Mouse (Mus musculus): ENCODE results near the gene Gm1043. TPM values are rescaled to one million over a fixed set of nuclear protein-coding genes. Genes with fewer than 3 reads are reported as not detected.

Gene Gm1043
- polyA plus RNA-seq, 1 experiment: not detected

GRCm38 (mm10) chr5:37219615-37220014 is 134.4 kb downstream of the Gm1043 start:
- Histone ChIP-seq H3K9me3 (ENCODE audit: control insufficient read depth, low read length) (peaks cover 8% of the 10 kb centered on the region), H3K27me3 (ENCODE audit: control insufficient read depth) (no peaks in the 10 kb centered on the region), H3K4me3 (replicated peaks) (no peak overlapping the region), H3K36me3 (ENCODE audit: control insufficient read depth) (no peaks in the 10 kb centered on the region), H3K4me1 (ENCODE audit: control insufficient read depth) (no peaks in the 10 kb centered on the region)
- TF ChIP-seq GATA1 (IDR thresholded peaks at IDR 0.05; ENCODE audit: low read length): no peak
- no peak for TF ChIP-seq TAL1 (IDR thresholded peaks at IDR 0.05; ENCODE audit: low read length)

DNA sequence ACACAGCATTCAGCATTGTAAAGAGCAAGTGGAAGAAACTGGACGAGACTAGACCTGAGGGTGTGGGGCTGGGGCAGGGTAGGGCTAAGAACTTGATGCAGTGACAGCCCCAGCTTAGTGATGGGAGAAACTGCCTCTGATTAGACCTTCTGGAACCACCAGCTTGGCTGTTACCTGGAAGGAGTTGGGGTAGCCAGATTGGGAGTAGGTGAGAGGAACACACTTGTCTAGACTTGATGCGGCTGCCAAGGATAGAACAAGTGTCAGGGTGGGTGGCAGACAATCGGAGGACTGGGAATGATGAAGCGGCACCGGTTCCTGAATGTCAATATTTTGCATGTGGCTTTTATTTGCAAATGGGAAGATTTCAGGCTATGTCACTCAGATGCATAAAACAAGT is 135.4 kb downstream of the Gm1043 start:
- Histone ChIP-seq H3K27me3 (ENCODE audit: control insufficient read depth) (no peaks in the 10 kb centered on the region), H3K4me3 (replicated peaks) (no peak overlapping the region), H3K36me3 (ENCODE audit: control insufficient read depth) (no peaks in the 10 kb centered on the region), H3K4me1 (ENCODE audit: control insufficient read depth) (no peaks in the 10 kb centered on the region), H3K9me3 (ENCODE audit: control insufficient read depth, low read length) (no peaks in the 10 kb centered on the region)
- TF ChIP-seq GATA1 (IDR thresholded peaks at IDR 0.05; ENCODE audit: low read length): no peak
- TF ChIP-seq TAL1 (IDR thresholded peaks at IDR 0.05; ENCODE audit: low read length): no peak

GRCm38 (mm10) chr5:37221563-37221962 is 136.4 kb downstream of the Gm1043 start:
- TF ChIP-seq GATA1 (IDR thresholded peaks at IDR 0.05; ENCODE audit: low read length) (no peak), TAL1 (IDR thresholded peaks at IDR 0.05; ENCODE audit: low read length) (no peak)
- Histone ChIP-seq H3K9me3 (ENCODE audit: control insufficient read depth, low read length) (no peaks in the 10 kb centered on the region), H3K4me1 (ENCODE audit: control insufficient read depth) (no peaks in the 10 kb centered on the region), H3K36me3 (ENCODE audit: control insufficient read depth) (no peaks in the 10 kb centered on the region), H3K27me3 (ENCODE audit: control insufficient read depth) (no peaks in the 10 kb centered on the region), H3K4me3 (replicated peaks) (no peak overlapping the region)

DNA sequence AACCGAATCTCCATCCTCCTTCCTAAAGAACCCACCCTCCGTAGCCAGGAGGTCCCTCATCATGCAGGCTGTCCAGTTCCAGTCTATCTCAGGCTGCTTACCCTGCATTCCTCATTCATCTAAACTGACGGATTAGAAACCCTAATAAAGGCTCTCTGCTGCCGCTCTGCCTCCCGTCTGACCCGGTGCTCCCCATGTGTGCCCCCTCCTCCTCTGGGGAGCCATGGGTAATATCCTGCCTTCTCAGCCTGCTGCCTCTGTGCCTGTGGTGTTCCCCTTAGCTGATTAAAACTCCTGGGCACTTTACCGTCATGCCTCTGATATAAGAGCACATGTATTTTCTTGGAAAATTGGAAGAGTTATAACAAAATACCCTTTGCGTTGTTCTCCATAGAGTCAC is 137.1 kb downstream of the Gm1043 start:
- H3K36me3 ChIP-seq (ENCODE audit: control insufficient read depth): no peaks in the 10 kb centered on the region
- H3K4me1 ChIP-seq (ENCODE audit: control insufficient read depth): no peaks in the 10 kb centered on the region
- TF ChIP-seq TAL1 (IDR thresholded peaks at IDR 0.05; ENCODE audit: low read length): no peak
- TF ChIP-seq GATA1 (IDR thresholded peaks at IDR 0.05; ENCODE audit: low read length): no peak
- no peak overlapping the region for H3K4me3 ChIP-seq (replicated peaks)
- H3K9me3 ChIP-seq (ENCODE audit: control insufficient read depth, low read length): no peaks in the 10 kb centered on the region
- H3K27me3 ChIP-seq (ENCODE audit: control insufficient read depth): no peaks in the 10 kb centered on the region

DNA sequence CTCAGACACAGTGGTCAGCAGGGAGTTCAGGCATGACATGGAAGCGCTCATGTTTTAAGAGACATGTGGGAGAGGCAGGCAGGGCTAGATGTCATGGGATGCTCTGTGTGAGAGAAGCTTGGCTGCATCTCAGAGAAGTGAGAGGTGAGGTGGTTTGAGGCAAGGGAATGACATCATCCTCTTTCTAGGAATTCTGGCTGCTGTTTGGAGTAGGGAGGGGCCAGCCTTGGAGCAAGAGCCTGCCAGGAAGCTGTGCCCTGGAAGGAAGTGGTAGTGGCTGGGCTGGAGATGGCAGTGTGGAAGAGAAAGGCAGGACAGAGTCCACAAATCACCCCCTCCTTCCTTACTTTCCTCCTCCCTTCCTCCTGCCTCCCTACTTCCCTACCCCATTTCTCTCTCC is 140.5 kb downstream of the Gm1043 start:
- no peak overlapping the region for H3K4me3 ChIP-seq (replicated peaks)
- H3K9me3 ChIP-seq (ENCODE audit: control insufficient read depth, low read length): no peaks in the 10 kb centered on the region
- H3K4me1 ChIP-seq (ENCODE audit: control insufficient read depth): no peaks in the 10 kb centered on the region
- TF ChIP-seq GATA1 (IDR thresholded peaks at IDR 0.05; ENCODE audit: low read length): no peak
- no peak for TF ChIP-seq TAL1 (IDR thresholded peaks at IDR 0.05; ENCODE audit: low read length)
- H3K27me3 ChIP-seq (ENCODE audit: control insufficient read depth): no peaks in the 10 kb centered on the region
- H3K36me3 ChIP-seq (ENCODE audit: control insufficient read depth): no peaks in the 10 kb centered on the region

DNA sequence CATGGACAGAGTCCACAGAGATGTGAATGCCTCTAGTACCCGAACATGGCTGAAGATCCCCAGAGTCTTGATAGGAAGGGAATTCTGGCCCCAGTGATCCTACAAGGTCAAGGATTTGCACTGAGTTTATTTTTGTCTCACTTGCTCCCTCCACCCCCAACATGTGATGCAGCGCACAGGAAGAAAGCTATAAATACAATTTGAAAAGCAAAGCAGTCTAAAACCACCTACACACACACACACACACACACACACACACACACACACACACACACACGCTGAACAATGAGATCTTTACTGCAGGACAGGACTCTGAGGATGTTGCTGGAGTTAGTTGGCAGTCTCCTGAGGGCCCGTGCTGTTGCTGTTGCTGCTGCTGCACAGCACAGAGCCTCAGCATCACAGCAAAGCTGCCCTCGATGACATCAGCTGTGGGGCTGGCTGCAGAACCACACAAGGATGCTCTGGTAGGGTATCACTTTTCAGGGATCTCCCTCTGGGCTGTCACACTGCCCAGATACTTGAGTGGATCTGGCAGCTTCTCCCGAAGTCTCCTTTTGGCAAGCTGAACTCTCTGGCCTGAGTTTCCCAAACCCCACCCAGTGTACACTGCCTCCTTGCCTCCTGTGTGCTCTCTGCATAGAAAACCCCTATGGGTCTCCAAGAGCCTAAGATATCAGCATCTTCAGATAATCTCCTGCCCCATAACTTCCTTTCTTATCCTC is 142.9 kb downstream of the Gm1043 start:
- TF ChIP-seq GATA1 (IDR thresholded peaks at IDR 0.05; ENCODE audit: low read length): no peak
- TF ChIP-seq TAL1 (IDR thresholded peaks at IDR 0.05; ENCODE audit: low read length): no peak
- no peaks in the 10 kb centered on the region for H3K9me3 ChIP-seq (ENCODE audit: control insufficient read depth, low read length)
- H3K36me3 ChIP-seq (ENCODE audit: control insufficient read depth): no peaks in the 10 kb centered on the region
- H3K4me1 ChIP-seq (ENCODE audit: control insufficient read depth): no peaks in the 10 kb centered on the region
- H3K27me3 ChIP-seq (ENCODE audit: control insufficient read depth): no peaks in the 10 kb centered on the region
- H3K4me3 ChIP-seq (replicated peaks): no peak overlapping the region

GRCm38 (mm10) chr5:37228894-37229293 is 143.7 kb downstream of the Gm1043 start:
- Histone ChIP-seq H3K27me3 (ENCODE audit: control insufficient read depth) (no peaks in the 10 kb centered on the region), H3K36me3 (ENCODE audit: control insufficient read depth) (no peaks in the 10 kb centered on the region), H3K9me3 (ENCODE audit: control insufficient read depth, low read length) (no peaks in the 10 kb centered on the region), H3K4me1 (ENCODE audit: control insufficient read depth) (no peaks in the 10 kb centered on the region), H3K4me3 (replicated peaks) (no peak overlapping the region)
- TF ChIP-seq GATA1 (IDR thresholded peaks at IDR 0.05; ENCODE audit: low read length) (no peak), TAL1 (IDR thresholded peaks at IDR 0.05; ENCODE audit: low read length) (no peak)

GRCm38 (mm10) chr5:37233010-37233557 is 147.9 kb downstream of the Gm1043 start:
- Histone ChIP-seq H3K4me3 (replicated peaks) (no peak overlapping the region), H3K9me3 (ENCODE audit: control insufficient read depth, low read length) (no peaks in the 10 kb centered on the region), H3K36me3 (ENCODE audit: control insufficient read depth) (no peaks in the 10 kb centered on the region), H3K27me3 (ENCODE audit: control insufficient read depth) (no peaks in the 10 kb centered on the region; the same call in 1 of the 2 replicates), H3K4me1 (ENCODE audit: control insufficient read depth) (no peaks in the 10 kb centered on the region)
- TF ChIP-seq GATA1 (IDR thresholded peaks at IDR 0.05; ENCODE audit: low read length) (no peak), TAL1 (IDR thresholded peaks at IDR 0.05; ENCODE audit: low read length) (no peak)

GRCm38 (mm10) chr5:37238654-37239053 is 153.5 kb downstream of the Gm1043 start:
- H3K9me3 ChIP-seq (ENCODE audit: control insufficient read depth, low read length): peaks cover 10% of the 10 kb centered on the region; the same call in 1 of the 2 replicates
- H3K36me3 ChIP-seq (ENCODE audit: control insufficient read depth): no peaks in the 10 kb centered on the region
- no peak overlapping the region for H3K4me3 ChIP-seq (replicated peaks)
- H3K4me1 ChIP-seq (ENCODE audit: control insufficient read depth): peaks cover 7% of the 10 kb centered on the region
- no peak for TF ChIP-seq TAL1 (IDR thresholded peaks at IDR 0.05; ENCODE audit: low read length)
- TF ChIP-seq GATA1 (IDR thresholded peaks at IDR 0.05; ENCODE audit: low read length): no peak
- H3K27me3 ChIP-seq (ENCODE audit: control insufficient read depth): peaks cover 35% of the 10 kb centered on the region
